Mouse (Mus musculus) naive thymus-derived CD4-positive, alpha-beta T cell, adult 2 months (primary cell): Measurements from ENCODE around the gene Pip4k2c.
"Not testable (repeated sequence)": the region's sequence is repeated elsewhere in the genome, so short reads cannot be mapped to it uniquely, and the experiment has no call there.

Experiments
- DNase-seq: peaks from one replicate; pipeline ENCODE4 v3.0.0-alpha.2; 2011; ENCODE audit warnings: low read depth

Gene Pip4k2c

DNA sequence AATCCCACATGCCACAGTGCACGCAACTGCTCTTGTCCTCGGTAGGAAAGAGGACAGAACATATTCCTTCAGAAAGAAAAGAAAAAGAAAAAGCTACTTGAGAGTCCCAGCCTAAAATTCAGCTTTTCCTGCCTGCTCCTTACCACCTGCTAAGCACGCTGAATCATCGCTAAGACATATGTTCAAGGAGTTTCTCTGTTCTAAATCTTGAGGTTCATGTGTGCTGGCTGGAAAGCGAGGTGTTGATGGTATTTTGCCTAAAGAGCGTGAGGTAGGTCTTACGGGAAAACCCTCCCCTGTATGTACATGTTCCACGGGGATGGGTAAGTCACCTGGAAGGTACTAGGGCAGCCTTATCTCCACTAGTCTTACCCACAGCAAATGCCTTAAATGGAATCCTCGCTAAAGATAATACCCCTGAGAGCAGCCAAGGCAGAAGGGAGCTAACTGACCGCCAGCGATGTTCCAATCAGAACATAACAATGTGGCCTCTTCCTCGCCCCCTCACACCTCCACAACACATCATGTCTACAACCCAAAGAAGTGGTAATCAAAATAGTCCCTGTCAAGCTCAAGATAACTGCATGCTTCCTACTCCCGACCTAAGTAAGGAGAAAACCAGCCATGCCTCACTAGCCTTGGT, 1.3 kb downstream of the Pip4k2c start:
- no peak for DNase-seq

DNA sequence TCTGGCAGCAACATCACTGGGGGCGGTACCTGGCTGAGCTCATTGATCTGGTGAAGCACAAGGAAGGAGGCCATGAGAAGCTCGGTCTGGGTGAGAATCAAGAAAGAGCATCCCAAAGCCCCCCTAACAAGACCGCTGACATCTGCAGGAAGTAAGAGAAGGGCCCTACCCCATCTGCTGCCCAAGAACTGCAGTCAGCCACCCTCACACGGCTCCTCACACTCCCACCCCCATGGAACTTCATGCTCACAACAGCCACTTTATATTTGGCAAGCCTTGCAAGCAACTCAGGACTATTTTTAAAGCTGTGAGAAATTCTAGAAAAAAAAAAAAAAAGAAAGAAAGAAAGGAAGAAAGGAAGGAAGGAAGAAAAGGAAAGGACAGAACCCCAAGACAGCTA, 2.5 kb downstream of the Pip4k2c start:
- no peak for DNase-seq

- DNase-seq, result no peak
These were observed 6.0 kb downstream of the Pip4k2c start for GRCm38 (mm10) chr10:127205373-127205772.

- DNase-seq, result no peak
These were observed 6.8 kb downstream of the Pip4k2c start for GRCm38 (mm10) chr10:127204589-127204988.

GRCm38 (mm10) chr10:127203106-127203505, 8.3 kb downstream of the Pip4k2c start:
- DNase-seq, result no peak

- no peak for DNase-seq
These were observed 11.1 kb downstream of the Pip4k2c start for GRCm38 (mm10) chr10:127200279-127200678.

- no peak for DNase-seq
These were observed 11.9 kb downstream of the Pip4k2c start for GRCm38 (mm10) chr10:127199474-127199873.

DNA sequence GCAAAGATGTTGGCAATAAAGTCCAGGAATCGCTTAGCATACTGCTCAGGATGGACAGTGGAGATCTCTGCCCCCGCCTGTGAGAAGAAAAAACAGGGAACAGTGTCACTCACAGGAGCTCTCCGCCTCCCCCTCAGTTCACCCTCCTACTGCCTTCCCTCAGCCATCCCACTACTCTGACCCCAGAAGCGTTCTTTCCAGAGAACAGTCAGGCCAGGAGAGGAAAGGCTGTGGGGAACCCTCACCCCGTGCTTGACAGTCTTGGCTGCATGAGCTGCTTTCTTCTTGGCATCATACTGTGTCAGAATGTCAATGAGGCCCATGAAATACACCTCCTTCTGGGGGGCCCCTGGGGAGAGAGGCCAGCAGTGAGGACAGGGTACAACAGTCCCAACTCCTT, 12.3 kb downstream of the Pip4k2c start:
- no peak for DNase-seq

DNA sequence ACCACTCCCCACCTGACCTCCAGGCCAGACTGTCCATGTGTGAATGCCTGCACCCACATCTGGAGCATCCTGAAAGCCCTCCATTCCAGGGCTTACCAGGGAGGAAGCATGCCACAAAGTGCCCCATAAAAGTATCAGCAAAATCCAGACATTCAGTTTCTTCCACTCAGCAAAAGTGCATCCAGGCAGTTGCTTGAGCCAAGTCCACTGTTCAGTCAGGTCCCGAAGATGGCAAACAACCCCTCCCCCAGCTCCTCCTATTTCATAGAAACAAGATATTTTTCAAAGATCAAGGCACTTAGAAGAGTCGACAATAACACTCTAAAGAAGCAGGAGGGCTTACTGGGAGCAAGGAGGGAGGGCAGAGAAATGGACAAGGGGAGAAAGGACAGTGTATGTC, 12.9 kb downstream of the Pip4k2c start:
- DNase-seq, result no peak

- no peak for DNase-seq
These were observed 13.8 kb downstream of the Pip4k2c start for GRCm38 (mm10) chr10:127197505-127198110.

GRCm38 (mm10) chr10:127197104-127197503, 14.3 kb downstream of the Pip4k2c start:
- DNase-seq, result no peak

DNA sequence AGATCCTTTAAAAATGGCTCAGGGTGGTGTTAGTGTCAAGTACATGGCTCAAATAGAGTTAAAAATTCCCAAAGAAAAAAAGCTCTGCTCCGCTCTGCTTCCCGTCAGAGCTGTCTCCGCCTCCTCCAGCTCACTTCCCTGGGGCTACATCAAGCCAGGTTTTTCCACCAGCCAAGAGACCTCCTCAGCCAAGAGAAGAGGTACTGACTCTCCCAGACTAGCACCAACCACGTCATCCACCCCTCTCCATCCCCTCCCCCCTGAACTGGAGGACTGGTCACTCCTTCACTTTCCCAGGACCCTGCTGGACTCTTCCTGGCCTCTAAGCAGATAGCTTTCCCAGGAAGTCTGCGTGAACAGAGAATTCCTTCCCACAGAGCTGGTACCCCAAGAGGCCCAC, 15.0 kb downstream of the Pip4k2c start:
- no peak for DNase-seq

DNA sequence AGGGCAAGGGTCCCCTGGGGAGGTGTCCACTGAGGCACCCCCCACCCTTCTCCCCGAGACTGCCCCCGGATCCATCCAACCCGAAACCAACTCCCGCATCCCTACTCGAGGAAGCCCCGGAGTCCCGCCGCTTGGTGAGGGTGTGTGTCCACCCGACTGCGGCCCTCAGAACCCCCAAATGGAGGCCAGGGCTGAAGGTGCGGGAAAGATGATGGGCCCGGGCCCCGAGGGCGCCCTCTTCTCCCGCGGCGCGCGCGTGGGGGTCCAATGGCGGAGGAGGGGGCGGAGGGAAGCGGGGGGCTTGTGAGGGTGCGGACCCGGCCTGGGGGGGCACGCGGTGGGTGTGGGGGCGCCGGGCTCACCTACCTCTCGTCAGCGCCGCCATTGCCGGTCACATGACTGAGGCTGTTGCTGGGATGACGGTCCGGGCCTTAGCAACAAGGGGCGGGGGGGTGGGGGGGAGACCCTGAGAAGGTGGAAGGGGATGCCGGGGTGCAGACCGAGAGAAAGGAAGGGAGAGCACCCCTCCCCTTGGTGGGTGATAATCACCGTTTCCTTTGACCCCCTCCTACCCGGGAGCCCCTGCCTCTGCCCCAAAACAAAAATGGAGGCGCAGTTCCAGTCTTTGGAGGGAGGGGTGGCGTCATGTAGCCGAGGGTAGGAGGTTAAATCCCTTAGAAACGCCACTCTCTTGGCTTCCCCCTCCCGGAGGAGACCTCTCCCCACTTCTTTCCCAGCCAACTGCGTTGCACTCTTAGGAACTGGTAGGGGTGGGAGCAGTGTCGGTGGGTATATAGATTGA, 15.9 kb downstream of the Pip4k2c start, which contains the start of gene Dtx3:
TSS of gene Dtx3 (minus strand) at position 401 of the 802 bp plus-strand sequence.
- DNase-seq, result no peak

- no peak for DNase-seq
These were observed 16.7 kb downstream of the Pip4k2c start for GRCm38 (mm10) chr10:127194428-127195327.

DNA sequence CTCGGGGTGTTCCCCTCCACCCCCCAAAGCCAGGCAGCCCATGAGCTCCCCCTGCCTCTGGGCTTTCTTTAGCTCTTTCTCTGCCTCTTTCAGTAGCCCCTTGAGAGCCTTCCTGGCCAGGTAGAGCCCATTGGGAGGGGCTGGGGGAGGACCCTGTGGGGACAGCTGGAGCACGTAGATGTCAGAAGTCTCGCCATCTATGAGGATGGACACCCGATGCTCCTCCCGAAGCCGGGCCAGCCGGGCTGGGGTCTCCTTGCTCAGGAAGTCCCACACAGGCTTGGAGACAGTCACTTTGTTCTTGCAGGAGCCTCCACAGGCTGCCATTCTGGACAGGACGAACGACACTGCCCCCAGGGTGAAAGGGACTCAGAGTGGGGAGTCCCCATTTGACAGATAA, 18.4 kb downstream of the Pip4k2c start:
- DNase-seq, result no peak

- DNase-seq, result not testable (repeated sequence)
These were observed 19.4 kb downstream of the Pip4k2c start for GRCm38 (mm10) chr10:127192057-127192328.

DNA sequence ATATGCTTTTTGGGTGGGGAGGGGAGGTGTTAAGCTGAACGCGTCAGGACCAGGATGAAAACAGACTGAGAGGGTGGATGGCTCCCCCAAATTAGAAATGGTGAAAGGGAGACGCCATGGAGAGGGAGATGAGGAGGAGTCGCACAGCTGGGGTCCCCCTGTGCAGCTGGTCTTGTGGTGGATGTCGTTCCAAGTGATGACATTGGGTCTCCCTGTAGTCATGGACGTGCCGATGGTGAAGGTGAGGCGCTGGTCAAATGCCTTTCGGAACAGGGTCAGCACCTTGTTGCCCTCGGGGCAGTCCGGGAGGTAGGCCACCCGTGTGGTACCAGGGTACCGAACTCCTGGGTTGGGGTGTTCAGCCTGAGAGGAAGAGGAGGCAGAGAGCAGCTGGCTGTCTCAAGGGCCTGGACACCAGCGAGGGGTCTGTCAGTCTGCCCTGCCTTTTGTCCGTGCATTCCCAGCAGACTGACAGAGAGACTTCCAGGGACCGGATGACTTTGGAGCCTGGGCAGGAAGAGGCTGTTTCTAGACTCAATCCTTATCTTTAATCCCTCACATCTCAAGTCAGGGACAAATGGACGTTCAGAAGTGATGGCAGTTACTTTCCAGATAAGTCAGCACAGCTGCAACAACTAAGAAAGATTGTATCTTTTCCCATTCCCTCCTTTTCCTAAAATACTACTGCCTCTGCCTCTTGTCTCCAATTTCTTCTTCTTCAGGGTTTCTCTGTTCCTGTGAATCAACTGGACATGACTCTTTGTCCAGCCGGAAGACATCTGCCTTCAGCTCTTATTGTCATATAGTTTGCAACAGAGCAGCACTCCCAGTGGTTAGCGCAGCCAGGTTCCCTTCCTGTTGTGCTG, 20.0 kb downstream of the Pip4k2c start:
- DNase-seq, result no peak

DNA sequence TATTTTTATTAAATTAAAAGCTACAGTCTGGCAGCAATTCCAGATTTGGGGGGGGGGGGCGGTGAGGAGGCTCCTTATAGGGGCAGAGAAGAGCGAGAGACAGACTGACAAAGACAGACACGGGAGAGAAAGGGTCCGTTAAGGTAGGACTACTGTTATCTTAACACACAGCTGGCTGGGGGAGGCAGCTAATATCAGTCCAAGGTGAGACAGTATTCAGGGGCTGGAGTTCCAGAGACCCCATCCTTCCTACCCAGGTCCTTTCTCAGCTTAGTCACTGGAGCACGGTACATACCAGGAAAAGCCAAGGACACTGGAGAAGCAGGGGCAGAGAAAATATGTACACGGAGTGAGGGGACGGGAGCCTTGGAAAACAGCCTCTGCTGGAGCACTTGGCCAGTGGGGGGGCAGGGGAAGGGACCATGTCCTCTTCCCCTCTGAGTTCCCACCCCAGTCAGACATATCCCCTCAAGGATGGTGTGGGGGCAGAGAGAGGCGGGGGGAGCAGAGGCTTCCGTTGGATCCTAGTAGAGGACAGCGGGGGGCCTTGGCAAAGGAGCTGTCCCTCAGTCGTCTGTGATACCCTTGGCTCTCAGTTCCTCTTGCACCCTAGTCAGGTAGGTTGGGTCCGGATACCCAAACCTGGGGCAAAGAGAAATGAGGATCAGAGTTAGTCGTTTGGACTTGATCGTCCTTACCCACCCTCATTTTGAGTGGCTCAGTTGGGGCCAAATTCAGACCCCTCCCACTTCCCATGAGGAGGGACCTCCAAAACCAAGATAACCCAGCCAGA, 20.8 kb downstream of the Pip4k2c start:
- DNase-seq, result no peak

GRCm38 (mm10) chr10:127189651-127190381, 21.6 kb downstream of the Pip4k2c start, which contains the start of gene Arhgef25:
TSS of gene Arhgef25 (minus strand) at chr10:127190083.
- DNase-seq, result no peak
